Mouse (Mus musculus) C2C12 (cell line): ENCODE data around the gene Tro. TPM values are rescaled to one million over a fixed set of nuclear protein-coding genes. Genes with fewer than 3 reads are reported as not detected.

Experiments
- H3K27me3 ChIP-seq: one replicate; pipeline ENCODE4 v1.6.1; 2011; ENCODE audit not compliant: control insufficient read depth, insufficient read depth, insufficient read length
- H3K36me3 ChIP-seq: one replicate; pipeline ENCODE4 v1.6.1; 2011; ENCODE audit not compliant: control insufficient read depth, insufficient read depth
- H3K4me3 ChIP-seq: one replicate; pipeline ENCODE4 v1.5.1; 2011; ENCODE audit warnings: mild to moderate bottlenecking, control low read depth; ENCODE audit not compliant: poor library complexity, insufficient read depth, severe bottlenecking
- H3K79me2 ChIP-seq: one replicate; pipeline ENCODE4 v1.6.1; 2011; ENCODE audit not compliant: control insufficient read depth, insufficient read depth
- H3K79me3 ChIP-seq: one replicate; pipeline ENCODE4 v1.6.1; 2011; ENCODE audit warnings: low read depth, control low read depth
- H3ac ChIP-seq: one replicate; pipeline ENCODE3; 2011; ENCODE audit warnings: low read depth; ENCODE audit not compliant: control insufficient read depth, insufficient read length
- CEBPB ChIP-seq: IDR thresholded peaks from one replicate; pipeline ENCODE4 v1.6.1; 2011; ENCODE audit warnings: low read depth, mild to moderate bottlenecking, control low read depth, moderate library complexity
- CTCF ChIP-seq: IDR thresholded peaks from one replicate; pipeline ENCODE4 v1.5.1; 2011; ENCODE audit not compliant: control insufficient read depth, insufficient read depth, insufficient read length
- FOSL1 ChIP-seq: IDR thresholded peaks from one replicate; pipeline ENCODE4 v1.8.0; 2011; ENCODE audit warnings: mild to moderate bottlenecking, low read length; ENCODE audit not compliant: poor library complexity, insufficient read depth, severe bottlenecking
- MAX ChIP-seq: IDR thresholded peaks from one replicate; pipeline ENCODE4 v1.6.1; 2011; ENCODE audit warnings: mild to moderate bottlenecking, control low read depth
- MYOD1 ChIP-seq: IDR thresholded peaks from one replicate; pipeline ENCODE4 v1.6.1; 2011; ENCODE audit warnings: low read depth; ENCODE audit not compliant: control insufficient read depth, insufficient read length
- MYOG ChIP-seq: IDR thresholded peaks from one replicate; pipeline ENCODE4 v1.6.1; 2011; ENCODE audit not compliant: control insufficient read depth, insufficient read length; ENCODE audit errors: extremely low read depth
- USF1 ChIP-seq: IDR thresholded peaks from one replicate; pipeline ENCODE4 v1.6.1; 2011; ENCODE audit warnings: low read depth, mild to moderate bottlenecking, control low read depth, moderate library complexity
- long read RNA-seq, 2 experiments: library from polyadenylated mRNA; unstranded; transcript quantifications; one replicate each; pipeline ENCODE4 v2.0.0; 2019 to 2020
- polyA plus RNA-seq: library from polyadenylated mRNA; unstranded; fragments of >200 nt; fragmentation: generic; extraction: Trizol; gene quantifications from one replicate; pipeline ENCODE4 v1.2.1, GENCODE M21; 2012; ENCODE audit warnings: missing spikeins

Tro gene
- 0.06 TPM for polyA plus RNA-seq
- long read RNA-seq, experiment 1, result 0 reads
- long read RNA-seq, experiment 2, result 0 reads

GRCm38 (mm10) chrX:150656908-150657796 is at the start of gene Tro:
Gene Tro, minus strand, starts transcription at chrX:150657583.
- H3K4me3 ChIP-seq, result no peak within 1 kb of the TSS
- no peaks in the 10 kb centered on the region for H3K36me3 ChIP-seq
- H3K27me3 ChIP-seq, result peaks cover 12% of the 10 kb centered on the region
- TF ChIP-seq CTCF, result no peak
- TF ChIP-seq MYOG, result no peak
- no peak for TF ChIP-seq MAX
- no peak for TF ChIP-seq MYOD1
- TF ChIP-seq FOSL1, result no peak
- no peak for TF ChIP-seq USF1
- no peak for TF ChIP-seq CEBPB
- no peaks in the 10 kb centered on the region for H3K79me2 ChIP-seq
- no peak within 1 kb of the TSS for H3ac ChIP-seq
- H3K79me3 ChIP-seq, result no peaks in the 10 kb centered on the region

- TF ChIP-seq MYOD1 (no peak), USF1 (no peak), CEBPB (no peak)
- Histone ChIP-seq H3ac (no peak overlapping the region), H3K79me3 (no peaks in the 10 kb centered on the region), H3K36me3 (no peaks in the 10 kb centered on the region), H3K27me3 (no peaks in the 10 kb centered on the region), H3K4me3 (no peak overlapping the region), H3K79me2 (no peaks in the 10 kb centered on the region)
These were observed 20.1 kb upstream of the Tro start for GRCm38 (mm10) chrX:150677505-150677904.

GRCm38 (mm10) chrX:150662809-150663208 is 5.4 kb upstream of the Tro start:
- Histone ChIP-seq H3K79me2 (no peaks in the 10 kb centered on the region), H3K36me3 (no peaks in the 10 kb centered on the region), H3K27me3 (peaks cover 5% of the 10 kb centered on the region), H3ac (no peak overlapping the region), H3K4me3 (no peak overlapping the region), H3K79me3 (no peaks in the 10 kb centered on the region)
- TF ChIP-seq MAX, result no peak
- TF ChIP-seq MYOD1, result no peak
- no peak for TF ChIP-seq CEBPB
- no peak for TF ChIP-seq MYOG
- no peak for TF ChIP-seq CTCF
- no peak for TF ChIP-seq USF1
- TF ChIP-seq FOSL1, result no peak

- H3K79me3 ChIP-seq, result no peaks in the 10 kb centered on the region
- no peak overlapping the region for H3K4me3 ChIP-seq
- TF ChIP-seq MYOG (no peak), FOSL1 (no peak)
- no peaks in the 10 kb centered on the region for H3K79me2 ChIP-seq
- H3K36me3 ChIP-seq, result no peaks in the 10 kb centered on the region
- no peak overlapping the region for H3ac ChIP-seq
- H3K27me3 ChIP-seq, result peaks cover 12% of the 10 kb centered on the region
These were observed 375 bp upstream of the Tro start for GRCm38 (mm10) chrX:150657797-150658118.

- Histone ChIP-seq H3K79me2 (no peaks in the 10 kb centered on the region), H3K36me3 (no peaks in the 10 kb centered on the region), H3K4me3 (no peak overlapping the region), H3ac (no peak overlapping the region), H3K27me3 (peaks cover 12% of the 10 kb centered on the region), H3K79me3 (no peaks in the 10 kb centered on the region)
- no peak for TF ChIP-seq MYOD1
- TF ChIP-seq CTCF, result no peak
- TF ChIP-seq FOSL1, result no peak
- no peak for TF ChIP-seq MYOG
- TF ChIP-seq MAX, result no peak
- TF ChIP-seq CEBPB, result no peak
- no peak for TF ChIP-seq USF1
These were observed 1.1 kb downstream of the Tro start for GRCm38 (mm10) chrX:150656122-150656907.

- Histone ChIP-seq H3K79me2 (no peaks in the 10 kb centered on the region), H3K4me3 (no peak overlapping the region), H3ac (no peak overlapping the region), H3K79me3 (no peaks in the 10 kb centered on the region), H3K27me3 (no peaks in the 10 kb centered on the region), H3K36me3 (no peaks in the 10 kb centered on the region)
- no peak for TF ChIP-seq USF1
- TF ChIP-seq MYOD1, result no peak
- no peak for TF ChIP-seq CTCF
- no peak for TF ChIP-seq FOSL1
- no peak for TF ChIP-seq CEBPB
- no peak for TF ChIP-seq MAX
- no peak for TF ChIP-seq MYOG
These were observed 21.0 kb downstream of the Tro start for GRCm38 (mm10) chrX:150636421-150636820.
